Mouse (Mus musculus) urinary bladder, adult 2 months (tissue): ENCODE measurements at regions not wholly inside any gene's neighbourhood (a gene's known extent, or its start where the extent isn't known, plus 50 kb on each side); places are given as distances from the start of the nearest gene placed in this dataset.

Source experiments
- DNase-seq: peaks from one replicate; pipeline ENCODE4 v3.0.0; 2022; ENCODE audit warnings: low spot score

DNA sequence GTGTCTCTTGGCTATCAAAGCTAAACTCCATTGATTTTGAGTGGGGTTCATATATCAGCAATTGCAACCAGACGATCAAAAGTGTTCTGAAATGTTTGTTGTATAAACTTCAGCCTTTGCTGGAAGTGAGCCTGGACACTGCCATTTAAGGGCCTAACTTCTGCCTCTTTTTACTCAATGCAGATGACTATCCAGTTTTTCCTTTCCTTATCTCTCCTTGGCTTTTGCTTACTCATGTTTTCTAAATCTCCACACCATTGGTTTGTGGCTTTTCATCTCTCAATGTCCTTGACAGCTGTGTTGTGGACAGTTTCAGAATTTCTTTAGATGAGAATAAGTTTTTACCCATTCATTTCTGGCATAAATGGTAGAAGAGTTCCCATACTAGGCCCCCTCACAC lies 74.3 kb upstream of the Pbx1 start:
- DNase-seq, result no peak

DNA sequence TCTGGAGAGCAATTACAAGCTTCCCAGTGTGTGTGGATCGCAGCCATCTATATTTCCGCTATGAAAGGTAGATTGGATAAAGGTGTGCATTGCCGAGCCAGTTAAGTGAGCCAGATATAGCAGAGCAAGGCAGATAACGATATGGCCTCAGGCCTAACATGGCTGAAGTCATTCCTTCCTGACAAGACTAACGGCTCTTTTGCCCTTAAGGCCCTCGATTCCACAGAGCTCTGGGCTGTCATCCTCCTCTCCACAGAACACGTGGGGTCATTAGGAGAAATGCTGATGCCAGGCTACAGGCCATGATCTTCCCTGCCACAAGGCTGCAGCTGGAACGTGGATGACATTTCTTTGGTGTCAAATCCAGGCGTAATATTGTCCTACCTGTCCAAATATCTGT lies 72.7 kb upstream of the Pbx1 start:
- no peak for DNase-seq

DNA sequence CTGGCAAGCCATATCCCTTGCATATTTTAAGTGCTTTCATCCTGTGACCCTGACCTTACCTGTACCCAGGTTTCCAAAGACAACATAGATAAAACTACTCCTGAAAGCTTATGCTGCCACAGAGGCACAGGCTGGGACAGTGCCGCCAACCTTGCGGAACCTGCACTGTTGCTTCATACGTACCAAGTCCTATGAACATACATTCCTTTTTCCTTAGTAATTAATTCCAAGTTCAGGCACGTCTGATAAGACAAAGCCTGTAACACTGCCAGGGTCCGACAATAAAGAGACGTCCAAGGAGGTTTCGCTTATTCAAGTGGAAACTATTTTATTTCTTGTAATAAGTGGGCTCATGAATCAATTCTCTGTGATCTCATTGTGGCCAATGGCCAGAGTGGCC lies 70.2 kb upstream of the Pbx1 start:
- DNase-seq, result no peak

DNA sequence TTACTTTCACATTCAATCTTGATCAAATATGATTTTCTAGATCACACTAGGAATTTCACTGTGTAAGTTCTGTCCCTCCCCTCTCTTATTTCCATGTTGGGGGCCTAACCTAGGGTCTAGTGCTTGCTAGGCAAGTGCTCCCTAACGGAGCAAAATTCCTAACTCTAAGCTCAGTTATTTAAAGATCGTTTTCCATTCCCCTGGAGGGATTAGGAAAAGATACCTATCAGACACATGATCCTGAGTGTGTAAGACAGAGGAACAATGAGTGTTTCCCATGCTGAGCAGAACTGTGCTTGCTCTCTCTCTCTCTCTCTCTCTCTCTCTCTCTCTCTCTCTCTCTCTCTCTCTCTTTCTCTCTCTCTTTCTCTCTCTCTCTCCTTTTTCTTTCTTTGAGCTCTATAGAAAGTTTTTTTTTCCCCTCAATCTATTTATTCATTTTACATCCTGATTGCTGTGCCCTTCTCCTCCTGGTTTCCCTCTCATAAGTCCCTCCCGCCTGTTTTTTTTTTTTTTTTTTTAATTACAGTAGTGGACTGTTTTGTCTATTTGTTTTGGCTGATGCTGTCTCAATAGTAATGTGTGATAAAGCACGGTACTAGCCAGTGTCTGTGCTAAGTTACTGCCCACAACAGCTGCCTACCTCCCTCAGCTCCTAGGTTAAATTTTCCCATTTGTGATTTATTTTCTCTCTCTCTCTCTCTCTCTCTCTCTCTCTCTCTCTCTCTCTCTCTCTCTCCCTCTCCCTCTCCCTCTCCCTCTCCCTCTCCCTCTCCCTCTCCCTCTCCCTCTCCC lies 69.5 kb upstream of the Pbx1 start:
- no peak for DNase-seq

DNA sequence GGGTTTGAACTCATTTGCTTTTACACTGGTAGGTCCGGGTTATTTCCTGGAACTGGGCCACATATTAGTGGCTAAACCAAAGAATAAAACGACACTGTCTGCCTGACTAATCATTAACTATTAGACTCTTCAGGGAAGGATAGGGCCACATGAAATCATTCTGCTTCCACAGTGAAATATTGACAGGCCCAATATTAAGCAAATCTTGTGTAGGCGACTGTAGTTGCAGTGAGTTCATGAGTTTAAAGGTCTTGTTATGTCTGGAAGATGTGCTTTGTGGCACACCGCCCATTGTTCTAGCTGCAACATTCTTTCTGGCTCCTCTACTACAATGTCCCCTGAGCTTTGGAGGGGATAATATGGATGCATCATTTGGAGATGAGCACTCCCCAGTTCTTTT lies 65.7 kb upstream of the Pbx1 start:
- no peak for DNase-seq

DNA sequence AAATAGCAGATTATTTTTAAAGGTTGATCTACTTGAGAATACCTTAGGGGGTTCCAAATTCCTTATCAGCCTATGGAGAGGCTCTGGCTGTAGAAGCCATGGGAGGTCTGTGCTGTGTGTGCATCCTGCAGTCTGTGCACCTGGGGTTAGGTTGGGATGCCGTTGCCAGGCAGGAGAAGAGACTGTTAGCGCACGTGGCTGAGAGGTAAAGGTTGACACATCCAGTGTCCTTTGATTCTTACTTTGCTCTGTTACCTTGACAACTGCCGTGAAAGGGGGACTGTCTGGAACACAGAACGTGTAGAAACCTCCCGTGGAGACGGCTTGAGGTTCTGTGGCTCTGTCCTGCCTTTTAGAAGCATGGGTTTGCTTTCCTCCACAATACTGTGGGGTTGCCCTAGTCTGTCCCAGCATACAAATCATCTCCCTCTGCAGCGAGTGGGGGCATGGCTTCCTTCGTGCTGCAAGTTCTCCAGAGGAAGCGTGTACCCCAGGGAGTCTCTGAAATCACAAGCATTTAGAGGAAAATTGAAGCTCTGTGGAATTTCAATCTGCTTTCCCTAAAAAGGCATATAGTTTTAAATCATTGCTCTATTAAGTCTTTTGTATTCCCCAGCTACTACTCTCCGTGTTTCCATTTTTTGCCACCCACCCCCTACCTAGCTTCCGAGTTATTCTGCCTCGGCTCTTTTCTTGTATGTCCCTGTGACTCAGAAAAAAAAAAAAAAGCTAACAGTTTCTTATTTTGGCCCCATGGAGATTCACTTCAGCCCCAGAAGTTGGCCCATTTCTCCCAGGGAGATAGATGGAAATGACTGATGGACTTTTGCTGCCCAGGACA lies 63.8 kb upstream of the Pbx1 start:
- DNase-seq, result no peak

DNA sequence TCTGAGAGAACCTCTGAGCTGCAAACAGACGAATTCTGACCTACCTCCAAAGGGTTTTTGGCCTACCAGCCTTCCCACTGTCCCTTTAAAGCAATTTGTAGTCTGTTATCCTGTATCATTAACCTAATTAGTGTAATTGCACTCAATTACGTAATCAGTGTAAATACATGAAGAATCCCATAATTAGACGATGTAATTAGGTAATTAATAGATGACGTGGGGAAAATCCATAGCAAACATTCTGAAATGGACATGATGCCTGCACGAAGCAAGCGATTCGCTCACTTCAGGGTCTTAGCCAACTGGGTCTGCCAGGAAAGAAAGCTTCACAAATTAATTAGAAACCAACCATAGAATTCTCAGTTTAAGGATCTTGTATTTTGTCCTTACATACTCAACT lies 55.4 kb upstream of the Pbx1 start:
- DNase-seq, result no peak

DNA sequence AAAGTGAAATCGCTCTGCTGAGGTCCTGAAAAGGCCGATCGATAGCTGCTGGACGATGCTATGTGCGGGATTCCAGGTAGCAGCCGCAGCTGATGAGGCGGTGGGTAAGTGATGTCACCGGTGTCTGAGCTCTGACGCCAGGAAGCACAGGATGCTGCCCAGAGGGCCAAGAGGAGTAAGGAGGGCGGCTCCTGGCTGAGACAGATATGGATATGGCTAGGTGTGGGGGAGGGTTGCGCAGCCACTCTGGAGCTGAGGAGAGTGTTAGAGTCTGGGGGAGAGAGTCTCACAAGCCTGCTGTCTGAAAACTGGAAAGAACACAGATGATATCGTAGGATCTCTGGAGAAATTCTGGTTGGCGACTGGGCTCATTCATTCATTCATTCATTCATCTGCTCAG lies 51.6 kb upstream of the Pbx1 start:
- DNase-seq, result no peak
